Mouse (Mus musculus) liver, adult 2 months (tissue): ENCODE measurements around the gene Alpk1.

Experiments used
- CTCF ChIP-seq: fragments of 200-500 bp; IDR thresholded peaks from 2 replicates; pipeline ENCODE4 v1.5.1; 2011; ENCODE audit warnings: low read depth, low read length, control low read depth
- POLR2A ChIP-seq: fragments of 200-500 bp; IDR thresholded peaks from 2 replicates; pipeline ENCODE4 v1.6.1; 2011; ENCODE audit warnings: low read length, control low read depth; ENCODE audit not compliant: insufficient read depth; ENCODE audit errors: extremely low read depth

DNA sequence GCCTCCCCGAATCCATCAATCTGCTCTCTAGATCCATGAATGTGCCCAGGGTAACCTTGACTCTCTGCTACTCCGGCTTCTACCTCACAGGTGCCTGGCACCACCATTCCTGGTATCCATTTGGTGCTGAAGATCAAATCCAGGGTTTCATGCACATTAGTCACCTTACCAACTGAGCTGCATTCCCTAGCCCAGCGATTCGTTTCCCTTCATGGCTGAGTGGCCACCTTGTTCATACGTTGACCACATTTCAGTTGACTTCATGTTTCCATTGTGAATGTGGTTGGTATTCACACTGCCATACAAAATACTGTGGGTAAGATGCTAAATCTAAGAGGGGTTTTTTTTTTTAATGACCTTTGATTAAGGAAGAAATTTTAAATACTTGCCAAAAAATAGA is 42.5 kb downstream of the Alpk1 start:
- TF ChIP-seq CTCF (no peak), POLR2A (no peak)
